Comparison of ENCODE assay signal across 22 mouse cellular contexts in the genomic region with DNA sequence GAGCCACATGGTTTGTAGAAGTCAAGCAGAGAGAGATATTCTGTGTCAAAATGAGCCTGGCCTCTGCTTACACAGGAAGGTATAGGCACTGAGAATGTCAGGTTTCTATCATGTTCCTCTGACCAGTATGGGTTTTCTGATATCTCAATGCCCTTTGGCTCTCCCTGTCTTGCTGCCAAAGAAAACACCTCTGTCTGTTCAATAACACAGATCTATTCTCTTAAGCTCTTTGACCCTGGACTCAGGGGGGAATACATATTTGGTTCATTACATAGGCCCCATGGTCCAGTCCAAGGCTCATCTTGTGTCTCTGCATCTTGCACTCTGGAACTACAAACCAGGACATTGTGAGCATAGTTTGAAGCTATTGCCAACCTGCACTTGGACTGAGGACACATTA. TPM values are rescaled to one million over a fixed set of nuclear protein-coding genes. Genes with fewer than 3 reads are reported as not detected.
DNase-seq lines count a peak whose midpoint lies in the region; ATAC-seq lines count a peak whose summit lies in the region.
"Had no signal": no experiment of that assay in that cellular context is flagged by ENCODE, and none has a peak within 500 bp of the region (broad histone marks: within the 10 kb centered on the region; RNA-seq: fewer than 3 reads in every experiment).

A gene (minus strand): TSS at position 213 of the 400 bp plus-strand sequence.

- peaks cover 9% of the 10 kb centered on the region; the same call in 1 of the 2 replicates for H3K4me1 ChIP-seq in heart, embryonic 10.5 days
- 0 out of 2 replicates have a peak, but pooled peaks cover 5% of the 10 kb centered on the region for H3K4me1 ChIP-seq in kidney, embryonic 16.5 days (ENCODE audit: insufficient read depth, low read length)
- H3K4me1 ChIP-seq in liver, embryonic 16.5 days (ENCODE audit: control insufficient read depth, low read depth, low read length), result no peaks in the 10 kb centered on the region; the same call in 1 of the 2 replicates
- H3K4me1 ChIP-seq in liver, embryonic 12.5 days, result peaks cover 3% of the 10 kb centered on the region; the same call in 1 of the 2 replicates
- H3K4me1 ChIP-seq: embryonic facial prominence, embryonic 13.5 days; forebrain, embryonic 12.5 days; hindbrain, embryonic 15.5 days had no signal

- H3K27me3 ChIP-seq in heart, embryonic 10.5 days (ENCODE audit: insufficient read depth, poor library complexity, severe bottlenecking), result no peaks in the 10 kb centered on the region
- no peaks in the 10 kb centered on the region for H3K27me3 ChIP-seq in kidney, embryonic 16.5 days (ENCODE audit: insufficient read depth, low read length)
- no peaks in the 10 kb centered on the region for H3K27me3 ChIP-seq in liver, embryonic 16.5 days (ENCODE audit: control insufficient read depth, insufficient read depth, low read depth, low read length)
- no peaks in the 10 kb centered on the region for H3K27me3 ChIP-seq in liver, embryonic 12.5 days (replicated peaks)
- H3K27me3 ChIP-seq: embryonic facial prominence, embryonic 13.5 days; forebrain, embryonic 12.5 days; heart, embryonic 13.5 days; hindbrain, embryonic 15.5 days; Patski had no signal

- no peaks in the 10 kb centered on the region for H3K9me3 ChIP-seq in heart, embryonic 10.5 days
- H3K9me3 ChIP-seq in kidney, embryonic 16.5 days (ENCODE audit: low read length), result no peaks in the 10 kb centered on the region
- no peaks in the 10 kb centered on the region for H3K9me3 ChIP-seq in liver, embryonic 16.5 days (replicated peaks; ENCODE audit: control insufficient read depth, low read length)
- no peaks in the 10 kb centered on the region for H3K9me3 ChIP-seq in liver, embryonic 12.5 days (replicated peaks)
- H3K9me3 ChIP-seq: embryonic facial prominence, embryonic 13.5 days; forebrain, embryonic 12.5 days; heart, embryonic 13.5 days; hindbrain, embryonic 15.5 days had no signal

- no peak within 1 kb of the TSS for H3K9ac ChIP-seq in kidney, embryonic 16.5 days (replicated peaks; ENCODE audit: low read length)
- no peak within 1 kb of the TSS for H3K9ac ChIP-seq in liver, embryonic 16.5 days (ENCODE audit: low read depth, low read length)
- no peak within 1 kb of the TSS for H3K9ac ChIP-seq in liver, embryonic 12.5 days
- H3K9ac ChIP-seq: embryonic facial prominence, embryonic 13.5 days; forebrain, embryonic 12.5 days; heart, embryonic 13.5 days; hindbrain, embryonic 15.5 days had no signal

- no peak within 1 kb of the TSS for H3K4me3 ChIP-seq in heart, embryonic 10.5 days
- no peak within 1 kb of the TSS for H3K4me3 ChIP-seq in kidney, embryonic 16.5 days (ENCODE audit: low read length)
- H3K4me3 ChIP-seq in liver, embryonic 16.5 days (ENCODE audit: low read depth, low read length), result no peak within 1 kb of the TSS
- no peak within 1 kb of the TSS for H3K4me3 ChIP-seq in liver, embryonic 12.5 days
- H3K4me3 ChIP-seq: embryonic facial prominence, embryonic 13.5 days; forebrain, embryonic 12.5 days; heart, embryonic 13.5 days; hindbrain, embryonic 15.5 days had no signal

- peak; percentile 16 for DNase-seq in heart, adult 11 months
- no peak for DNase-seq in heart, embryonic 10.5 days (ENCODE audit: low spot score)
- peak; percentile 70 for DNase-seq in kidney, adult 9 months
- DNase-seq: adrenal gland, adult 8-10 months; cerebellum, adult 11-12 months; cerebellum, adult 9-11 months; cerebellum, postnatal 36 days; gastrocnemius, postnatal 10 days; heart, postnatal 36 days had no signal

- no peaks in the 10 kb centered on the region for H3K36me3 ChIP-seq in heart, embryonic 10.5 days
- H3K36me3 ChIP-seq in kidney, embryonic 16.5 days (ENCODE audit: insufficient read depth, low read length), result no peaks in the 10 kb centered on the region
- H3K36me3 ChIP-seq in liver, embryonic 16.5 days (ENCODE audit: control insufficient read depth, insufficient read depth), result no peaks in the 10 kb centered on the region
- H3K36me3 ChIP-seq in liver, embryonic 12.5 days, result no peaks in the 10 kb centered on the region
- H3K36me3 ChIP-seq: embryonic facial prominence, embryonic 13.5 days; forebrain, embryonic 12.5 days; heart, embryonic 13.5 days; hindbrain, embryonic 15.5 days had no signal

- H3K4me2 ChIP-seq in kidney, embryonic 16.5 days (replicated peaks; ENCODE audit: low read depth, low read length), result no peak within 1 kb of the TSS
- no peak within 1 kb of the TSS for H3K4me2 ChIP-seq in liver, embryonic 16.5 days (ENCODE audit: low read depth, low read length)
- no peak within 1 kb of the TSS for H3K4me2 ChIP-seq in liver, embryonic 12.5 days
- H3K4me2 ChIP-seq: embryonic facial prominence, embryonic 13.5 days; forebrain, embryonic 12.5 days had no signal

- no peak for ATAC-seq in kidney, embryonic 16.5 days (ENCODE audit: low FRiP score, low TSS enrichment)
- peak; percentile 76 for ATAC-seq in liver, embryonic 16.5 days (ENCODE audit: low read depth)
- no peak for ATAC-seq in liver, embryonic 12.5 days
- ATAC-seq: activated CD4-positive, CD25-positive, alpha-beta regulatory T cell, adult 4 months; forebrain, embryonic 16.5 days; Patski had no signal

- H3K27ac ChIP-seq in heart, embryonic 10.5 days, result no peak within 1 kb of the TSS
- no peak within 1 kb of the TSS for H3K27ac ChIP-seq in kidney, embryonic 16.5 days (ENCODE audit: low read length)
- peak within 1 kb of the TSS; percentile 40; the same call in 1 of the 2 replicates for H3K27ac ChIP-seq in liver, embryonic 16.5 days (ENCODE audit: low read length)
- no peak within 1 kb of the TSS for H3K27ac ChIP-seq in liver, embryonic 12.5 days
- H3K27ac ChIP-seq: embryonic facial prominence, embryonic 13.5 days; forebrain, embryonic 12.5 days; heart, embryonic 13.5 days; hindbrain, embryonic 15.5 days had no signal

RNA-seq across cellular contexts. Expression of the gene that starts here (rescaled TPM):
- polyA plus RNA-seq in heart, embryonic 10.5 days (2016; fragmentation: Nextera tagmentation; extraction: Ambion mirVana), result not detected in 2 replicates
- not detected in 2 replicates for polyA plus RNA-seq in kidney, embryonic 16.5 days (2015; fragmentation: Nextera tagmentation; extraction: Ambion mirVana)
- 20.8 and 33.3 TPM in 2 replicates for polyA plus RNA-seq in liver, embryonic 16.5 days (2015; fragmentation: Nextera tagmentation; extraction: Ambion mirVana)
- polyA plus RNA-seq in liver, embryonic 12.5 days (2016; fragmentation: Nextera tagmentation; extraction: Ambion mirVana), result 0.07 TPM in 1 of 2 replicates, not detected in the other
- polyA plus RNA-seq: activated CD4-positive, CD25-positive, alpha-beta regulatory T cell, adult 4 months; embryonic facial prominence, embryonic 13.5 days; forebrain, embryonic 12.5 days; forebrain, embryonic 16.5 days; frontal cortex, adult 2 months; heart, embryonic 13.5 days; heart, postnatal 0 days; hindbrain, embryonic 11.5 days; hindbrain, embryonic 15.5 days; Patski had no signal

Comparison
In these comparisons a context has a peak if more than half of its experiments do, and no peak if none do; other contexts are left out.
1. RNA of the gene that starts here (polyA plus RNA-seq): 20.8 to 33.3 TPM in liver, embryonic 16.5 days; 0.07 TPM in liver, embryonic 12.5 days, not detected in kidney, embryonic 16.5 days and not detected in heart, embryonic 10.5 days; every median in the first group is over 10 times any median in the second.